Mouse (Mus musculus): ENCODE measurements around the gene Gm21746.
"Not testable (repeated sequence)": the region's sequence is repeated elsewhere in the genome, so short reads cannot be mapped to it uniquely, and the experiment has no call there.

Gene Gm21746

GRCm38 (mm10) chrY:6237895-6238294 lies at the start of gene Gm21746:
Gene Gm21746 (minus strand): TSS chrY:6237995.
- in situ Hi-C loops (cut with MboI, MseI), result not testable (repeated sequence)

GRCm38 (mm10) chrY:6266798-6267197 lies 29.0 kb upstream of the Gm21746 start, which contains the start of gene Gm20873:
Gene Gm20873 (plus strand): TSS chrY:6267098.
- in situ Hi-C loops (cut with MboI, MseI), result not testable (repeated sequence)
